Mouse (Mus musculus) midbrain, postnatal 0 days (tissue): ENCODE results near the gene Mycl. TPM values are rescaled to one million over a fixed set of nuclear protein-coding genes. Genes with fewer than 3 reads are reported as not detected.

ENCODE experiments used
- ATAC-seq: fragments of 200-750 bp; cut with Nextera tagmentation; 2 replicates; pipeline ENCODE4 v1.8.0; 2017; ENCODE audit warnings: moderate number of reproducible peaks, mild to moderate bottlenecking, moderate TSS enrichment, moderate library complexity; ENCODE audit not compliant: low FRiP score
- DNase-seq: peaks from one replicate; pipeline ENCODE4 v3.0.0-alpha.2; 2015; ENCODE audit warnings: low spot score
- H3K27ac ChIP-seq: fragments of 300-500 bp; sonication (generic); 2 replicates; pipeline ENCODE4 v1.5.1; 2014; ENCODE audit warnings: low read depth, mild to moderate bottlenecking, low read length, mixed read lengths
- H3K27me3 ChIP-seq: fragments of 300-500 bp; sonication (generic); 2 replicates; pipeline ENCODE4 v1.6.1; 2014; ENCODE audit warnings: low read length, control low read depth, mixed read lengths; ENCODE audit not compliant: insufficient read depth
- H3K36me3 ChIP-seq: fragments of 300-500 bp; sonication (generic); 2 replicates; pipeline ENCODE4 v1.6.1; 2014; ENCODE audit warnings: low read length, control low read depth, mixed read lengths; ENCODE audit not compliant: insufficient read depth
- H3K4me1 ChIP-seq: fragments of 300-500 bp; sonication (generic); 2 replicates; pipeline ENCODE4 v1.6.1; 2014; ENCODE audit warnings: mild to moderate bottlenecking, control low read depth, antibody characterized with exemption, low read length, mixed read lengths; ENCODE audit not compliant: insufficient read depth
- H3K4me2 ChIP-seq: fragments of 300-500 bp; sonication (generic); 2 replicates; pipeline ENCODE4 v1.6.1; 2014; ENCODE audit warnings: low read depth, mild to moderate bottlenecking, low read length, mixed read lengths; ENCODE audit not compliant: poor library complexity, severe bottlenecking
- H3K4me3 ChIP-seq: fragments of 300-500 bp; sonication (generic); 2 replicates; pipeline ENCODE4 v1.5.1; 2014; ENCODE audit warnings: low read depth, mild to moderate bottlenecking, low read length, moderate library complexity
- H3K9ac ChIP-seq: fragments of 300-500 bp; sonication (generic); replicated peaks from 2 replicates; pipeline ENCODE4 v1.6.1; 2014; ENCODE audit warnings: mild to moderate bottlenecking, low read length, moderate library complexity, mixed read lengths; ENCODE audit not compliant: poor library complexity, severe bottlenecking
- H3K9me3 ChIP-seq: fragments of 300-500 bp; sonication (generic); 2 replicates; pipeline ENCODE4 v1.6.1; 2016; ENCODE audit warnings: low read length, control low read depth
- CTCF ChIP-seq: IDR thresholded peaks from 2 replicates; pipeline ENCODE4 v1.5.1; 2016; ENCODE audit warnings: antibody characterized with exemption, mild to moderate bottlenecking
- WGBS: fragments of 180-500 bp; shearing (Covaris S2); extraction: QIAGEN DNeasy Blood & Tissue Kit; methylation state at CpG from one replicate; pipeline ENCODE4 v1.1.7; 2014; 5-methylcytosine and 5-hydroxymethylcytosine counted together
- polyA plus RNA-seq: library from polyadenylated mRNA; unstranded; fragments of >200 nt; fragmentation: Nextera tagmentation; extraction: Ambion mirVana; gene quantifications from 2 replicates; pipeline ENCODE4 v1.2.1, GENCODE M21; 2015
- total RNA-seq: library from RNA; depleted of rRNA; stranded (reverse); fragments of >200 nt; gene quantifications from 2 replicates; pipeline ENCODE4 v1.2.3, GENCODE M21; 2014; rRNA removed

The Mycl gene
- total RNA-seq = 75.7 and 77.3 TPM in 2 replicates
- polyA plus RNA-seq = 37.6 and 42.2 TPM in 2 replicates

GRCm38 (mm10) chr4:122995404-122996220, at the start of gene Mycl:
TSS of gene Mycl (plus strand) at chr4:122995652.
- Histone ChIP-seq H3K4me3 (peak within 1 kb of the TSS; percentile 80), H3K36me3 (peaks cover 6% of the 10 kb centered on the region; the same call in 1 of the 2 replicates), H3K9me3 (no peaks in the 10 kb centered on the region), H3K9ac (peak within 1 kb of the TSS; percentile 69), H3K27ac (peak within 1 kb of the TSS; percentile 88), H3K27me3 (no peaks in the 10 kb centered on the region), H3K4me1 (peaks cover 9% of the 10 kb centered on the region; the same call in 1 of the 2 replicates), H3K4me2 (peak within 1 kb of the TSS; percentile 86)
- peak; percentile 93 for DNase-seq
- ATAC-seq = peak; percentile 82
- peak; percentile 90 for TF ChIP-seq CTCF
- WGBS = under 1% methylated on average over 53 of the region's 69 CpGs

GRCm38 (mm10) chr4:122947223-122947622, 48.2 kb upstream of the Mycl start:
- 87% methylated on average over 3 of the region's 3 CpGs for WGBS
- DNase-seq (no peak), ATAC-seq (no peak)
- Histone ChIP-seq H3K9ac (no peak overlapping the region), H3K4me1 (no peaks in the 10 kb centered on the region), H3K4me3 (no peak overlapping the region), H3K36me3 (peaks cover 3% of the 10 kb centered on the region; the same call in 1 of the 2 replicates), H3K4me2 (no peak overlapping the region), H3K9me3 (no peaks in the 10 kb centered on the region), H3K27me3 (no peaks in the 10 kb centered on the region), H3K27ac (no peak overlapping the region)
- TF ChIP-seq CTCF = no peak

- ATAC-seq (no peak), DNase-seq (no peak)
- no peaks in the 10 kb centered on the region for H3K27me3 ChIP-seq
- no peak overlapping the region for H3K27ac ChIP-seq
- peaks cover 3% of the 10 kb centered on the region; the same call in 1 of the 2 replicates for H3K36me3 ChIP-seq
- H3K4me1 ChIP-seq = no peaks in the 10 kb centered on the region
- no peak overlapping the region for H3K4me3 ChIP-seq
- 93% methylated on average over 8 of the region's 8 CpGs for WGBS
- TF ChIP-seq CTCF = no peak
- no peaks in the 10 kb centered on the region for H3K9me3 ChIP-seq
- no peak overlapping the region for H3K9ac ChIP-seq
- H3K4me2 ChIP-seq = no peak overlapping the region
Measured at GRCm38 (mm10) chr4:122949096-122949495, 46.4 kb upstream of the Mycl start.

GRCm38 (mm10) chr4:122954680-122955411, 40.6 kb upstream of the Mycl start:
- H3K4me2 ChIP-seq = peak overlapping the region; percentile 51
- H3K27ac ChIP-seq = peak overlapping the region; percentile 32; the same call in 1 of the 2 replicates
- peak overlapping the region; percentile 29 for H3K4me3 ChIP-seq
- no peaks in the 10 kb centered on the region for H3K9me3 ChIP-seq
- 66% methylated on average over 5 of the region's 5 CpGs for WGBS
- DNase-seq (no peak), ATAC-seq (peak; percentile 21)
- H3K9ac ChIP-seq = peak overlapping the region; percentile 56; the same call in 1 of the 2 replicates
- 0 out of 2 replicates have a peak, but pooled peaks cover 3% of the 10 kb centered on the region for H3K36me3 ChIP-seq
- peaks cover 10% of the 10 kb centered on the region; the same call in 1 of the 2 replicates for H3K4me1 ChIP-seq
- no peak for TF ChIP-seq CTCF
- H3K27me3 ChIP-seq = no peaks in the 10 kb centered on the region

- Histone ChIP-seq H3K27ac (peak overlapping the region; percentile 32; the same call in 1 of the 2 replicates), H3K9ac (peak overlapping the region; percentile 56), H3K4me1 (peaks cover 12% of the 10 kb centered on the region; the same call in 1 of the 2 replicates), H3K4me2 (peak overlapping the region; percentile 51), H3K4me3 (peak overlapping the region; percentile 29), H3K27me3 (no peaks in the 10 kb centered on the region), H3K9me3 (no peaks in the 10 kb centered on the region), H3K36me3 (0 out of 2 replicates have a peak, but pooled peaks cover under 1% of the 10 kb centered on the region)
- DNase-seq (peak; percentile 90), ATAC-seq (peak; percentile 90)
- 5% methylated on average over 17 of the region's 17 CpGs for WGBS
- TF ChIP-seq CTCF = no peak
Measured at GRCm38 (mm10) chr4:122955412-122956136, 39.9 kb upstream of the Mycl start.
